Mouse (Mus musculus) 416B (cell line): ENCODE measurements around the gene Klhl22.

Experiments
- DNase-seq: peaks from one replicate; pipeline ENCODE4 v3.0.0; 2011; ENCODE audit warnings: low read depth

The Klhl22 gene

DNA sequence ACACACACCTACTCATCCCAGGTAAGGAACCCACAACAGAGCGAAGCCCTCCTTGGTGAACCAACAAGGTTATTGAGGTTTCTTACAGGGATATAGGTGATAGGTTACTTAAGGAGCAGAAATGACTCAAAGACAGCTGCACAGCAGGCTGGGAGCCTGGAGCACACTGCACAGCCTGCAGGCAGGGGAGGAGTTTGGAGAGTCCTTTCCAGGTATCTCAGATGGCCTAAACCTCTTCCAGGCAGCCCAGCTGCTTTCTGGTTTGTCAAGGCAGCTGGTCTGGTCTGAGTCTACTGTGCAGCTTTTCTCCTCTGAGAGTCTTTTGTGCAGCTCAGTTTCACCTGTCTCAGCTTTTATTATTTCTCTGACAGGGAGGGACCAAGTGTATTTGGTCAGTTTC, 1.7 kb upstream of the Klhl22 start:
- DNase-seq = no peak

DNA sequence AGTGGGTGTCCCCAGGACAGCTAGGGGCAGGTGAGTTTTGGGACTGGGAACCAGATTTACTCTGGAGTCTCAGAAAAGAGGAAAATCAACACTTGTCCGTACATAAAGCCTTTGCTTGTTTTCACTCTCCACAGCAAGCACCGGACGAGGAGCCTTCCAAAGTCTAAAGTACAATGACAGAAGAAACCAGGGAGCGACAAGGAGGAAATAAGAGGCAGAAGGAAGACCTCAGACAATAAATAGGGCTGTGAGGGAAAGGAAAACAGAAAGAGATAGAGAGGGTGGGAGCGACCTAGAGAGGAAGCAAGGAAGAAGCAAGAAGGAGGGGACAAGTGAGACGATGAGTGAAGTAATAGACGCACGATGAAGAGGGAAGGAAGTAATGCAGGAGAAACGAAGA, 516 bp upstream of the Klhl22 start:
- no peak for DNase-seq

- DNase-seq = peak; percentile 45
Observed at GRCm38 (mm10) chr16:17759813-17760321, 449 bp downstream of the Klhl22 start.

- DNase-seq = peak; percentile 80
Observed at GRCm38 (mm10) chr16:17760657-17761056, 1.2 kb downstream of the Klhl22 start.

GRCm38 (mm10) chr16:17761074-17761473, 1.7 kb downstream of the Klhl22 start:
- DNase-seq = peak; percentile 53

- DNase-seq = no peak
Observed at GRCm38 (mm10) chr16:17764108-17764511, 4.7 kb downstream of the Klhl22 start.

DNA sequence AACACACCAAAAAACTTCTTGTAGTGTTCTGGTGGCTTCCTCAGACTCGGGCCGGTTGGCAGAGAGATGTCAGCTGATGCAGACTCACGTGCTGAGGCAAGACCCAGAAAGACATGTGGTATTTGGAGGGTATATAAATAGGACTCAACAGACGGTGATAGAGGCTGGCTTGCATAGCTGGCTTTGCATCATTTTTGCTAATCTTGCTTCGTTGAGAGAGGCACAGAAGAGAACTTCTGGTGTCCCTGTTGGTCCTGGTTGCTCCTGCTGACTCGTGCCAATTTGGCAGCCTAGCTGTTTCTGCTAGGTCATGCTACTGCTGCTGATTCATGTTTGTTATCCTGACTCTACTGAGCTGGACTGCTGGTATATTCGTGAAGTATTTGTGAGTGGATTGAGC, 9.4 kb downstream of the Klhl22 start:
- peak; percentile 44 for DNase-seq

- DNase-seq = peak; percentile 52
Observed at GRCm38 (mm10) chr16:17771117-17771865, 11.9 kb downstream of the Klhl22 start.

DNA sequence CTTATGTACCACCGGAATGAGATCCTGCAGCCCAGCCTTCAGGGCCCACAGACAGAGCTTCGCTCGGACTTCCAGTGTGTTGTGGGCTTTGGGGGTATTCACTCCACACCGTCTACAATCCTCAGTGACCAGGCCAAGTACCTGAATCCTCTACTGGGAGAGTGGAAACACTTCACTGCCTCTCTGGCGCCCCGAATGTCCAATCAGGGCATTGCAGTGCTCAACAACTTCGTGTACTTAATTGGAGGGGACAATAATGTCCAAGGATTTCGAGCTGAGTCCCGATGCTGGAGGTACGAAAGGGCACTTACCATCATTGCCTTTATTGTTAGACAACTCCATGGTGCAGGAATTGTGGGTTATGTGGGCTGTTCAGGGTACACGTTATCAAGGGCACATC, 17.4 kb downstream of the Klhl22 start:
- DNase-seq = peak; percentile 23

DNA sequence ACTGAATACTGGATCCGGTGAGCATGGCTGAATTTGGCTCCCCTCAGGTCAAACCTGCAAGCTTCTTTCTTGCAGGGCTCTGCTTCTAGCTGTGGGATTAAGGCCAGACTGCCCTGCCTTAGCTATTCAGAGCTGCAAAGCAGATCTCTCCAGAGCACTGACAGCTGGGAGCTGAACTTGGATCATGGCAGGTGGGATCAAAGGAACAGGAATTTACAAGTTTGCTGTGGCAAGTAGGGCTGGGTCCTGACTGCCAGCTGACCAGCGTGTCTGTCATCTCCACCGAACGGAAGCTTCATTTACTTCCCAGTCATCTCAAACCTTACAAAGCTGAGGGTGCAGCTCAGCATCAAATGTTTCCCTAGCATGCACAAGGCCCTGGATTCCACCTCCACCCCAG, 18.8 kb downstream of the Klhl22 start:
- peak; percentile 55 for DNase-seq

DNA sequence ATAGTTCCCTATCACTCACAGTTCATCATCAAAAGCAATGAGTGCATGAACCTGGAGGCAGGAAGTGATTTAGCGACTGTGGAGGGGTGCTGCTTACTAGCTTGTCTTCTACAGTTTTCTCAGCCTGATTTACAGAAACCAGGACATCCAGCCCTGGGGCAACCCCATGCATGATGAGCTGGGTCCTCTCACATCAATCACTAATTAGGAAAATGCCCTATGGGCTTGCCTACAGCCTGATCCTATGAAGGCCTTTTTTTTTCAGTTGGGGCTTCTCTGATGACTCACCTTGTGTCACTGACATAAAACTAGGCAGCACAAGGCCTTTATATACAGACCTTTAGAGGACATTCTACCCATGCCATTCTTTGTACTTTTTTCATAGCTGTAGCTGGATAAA, 20.3 kb downstream of the Klhl22 start:
- peak; percentile 53 for DNase-seq

GRCm38 (mm10) chr16:17785337-17785736, 25.9 kb downstream of the Klhl22 start:
- peak; percentile 44 for DNase-seq

GRCm38 (mm10) chr16:17792728-17793127, 33.3 kb downstream of the Klhl22 start:
- no peak for DNase-seq

- no peak for DNase-seq
Observed at GRCm38 (mm10) chr16:17794047-17794446, 34.6 kb downstream of the Klhl22 start.

GRCm38 (mm10) chr16:17795643-17796042, 36.2 kb downstream of the Klhl22 start:
- no peak for DNase-seq

- DNase-seq = no peak
Observed at GRCm38 (mm10) chr16:17796519-17796918, 37.1 kb downstream of the Klhl22 start.

GRCm38 (mm10) chr16:17796971-17797811, 37.8 kb downstream of the Klhl22 start, which contains the start of gene Scarf2:
Scarf2 (plus strand) TSS chr16:17797282.
- no peak for DNase-seq

- no peak for DNase-seq
Observed at GRCm38 (mm10) chr16:17797812-17798311, 38.4 kb downstream of the Klhl22 start.

DNA sequence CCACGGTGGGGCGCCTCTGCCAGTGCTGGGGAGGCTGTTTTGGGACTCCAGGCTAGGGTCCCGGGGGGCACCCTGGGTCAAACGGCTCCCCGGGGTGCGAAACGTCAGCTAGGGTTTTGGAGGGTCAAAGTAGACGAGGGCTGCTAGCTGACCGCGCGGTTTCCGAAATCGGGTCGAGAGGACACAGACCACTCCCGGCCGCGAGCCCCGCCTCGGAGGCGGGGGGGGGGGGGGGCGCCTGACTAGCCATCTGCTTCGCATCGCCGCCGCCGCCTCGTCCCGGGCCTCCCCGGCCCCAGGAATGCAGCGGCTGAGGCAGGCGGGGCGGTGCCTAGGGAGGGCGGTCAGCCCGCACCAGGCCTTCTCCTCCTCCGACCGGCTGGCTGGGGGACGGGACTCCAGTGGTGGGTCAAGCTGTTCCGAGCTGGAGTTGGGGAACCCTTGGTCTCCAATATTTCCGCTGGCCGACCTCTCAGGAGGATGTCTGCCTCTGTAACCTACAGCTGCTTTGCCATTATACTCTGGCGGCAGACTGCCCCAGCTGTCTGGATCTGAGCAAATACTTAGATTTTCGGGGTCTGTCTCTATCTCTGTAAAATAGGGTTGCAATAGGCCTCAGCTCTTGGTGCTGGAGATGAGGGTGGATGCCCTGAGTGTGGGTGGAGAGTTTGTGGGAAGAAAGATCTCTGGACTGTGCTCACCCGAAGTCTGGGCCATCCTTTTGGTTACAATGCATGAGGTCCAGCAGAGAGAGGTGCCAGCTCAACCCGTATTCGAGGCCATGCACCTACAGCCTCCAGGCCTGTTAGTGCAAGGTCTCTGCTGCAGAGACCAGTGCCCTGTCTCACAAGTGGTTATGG, 39.1 kb downstream of the Klhl22 start:
- no peak for DNase-seq

DNA sequence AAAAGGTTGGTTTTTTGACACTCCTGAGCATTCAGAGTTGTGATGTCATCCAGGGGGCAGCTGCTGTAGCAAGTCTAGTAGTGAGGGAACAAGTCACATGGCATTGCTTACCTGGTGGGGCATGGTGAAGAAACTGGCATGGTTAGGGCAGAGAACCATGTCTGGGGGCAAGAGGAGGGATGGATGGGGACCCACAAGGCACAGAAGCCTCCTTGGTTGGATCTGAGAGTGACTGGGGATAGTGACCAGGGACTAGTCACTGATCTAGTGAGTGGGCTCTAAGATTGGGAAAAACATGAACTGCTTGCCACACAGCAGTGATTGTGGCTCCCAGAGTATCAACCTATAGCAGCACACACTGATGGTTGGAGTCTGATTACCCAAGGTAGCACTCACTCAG, 40.2 kb downstream of the Klhl22 start:
- no peak for DNase-seq

- no peak for DNase-seq
Observed at GRCm38 (mm10) chr16:17801777-17802455, 42.5 kb downstream of the Klhl22 start.
